Mouse (Mus musculus): ENCODE data around the gene Sh3bp5.

The Sh3bp5 gene

DNA sequence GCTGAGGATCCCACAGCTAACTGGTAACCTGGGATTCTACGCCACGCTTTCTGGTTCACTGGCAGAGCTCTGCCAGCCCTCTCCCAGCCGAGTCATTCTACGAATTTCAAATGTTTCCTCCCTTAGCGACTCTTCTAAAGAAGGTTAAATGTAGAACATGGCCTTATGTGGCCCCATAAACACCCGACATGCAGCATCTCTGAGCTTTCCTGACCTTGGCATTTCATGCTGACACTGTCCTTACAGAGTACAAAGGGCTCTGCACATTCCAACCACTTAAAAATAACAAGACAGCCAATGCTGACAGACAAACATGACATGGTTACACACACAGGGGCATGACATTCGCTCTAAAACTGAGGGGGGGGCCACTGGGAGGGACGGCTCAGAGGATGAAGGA, 27.2 kb downstream of the Sh3bp5 start:
- DNase-seq, result peak in 1 of 2 experiments; percentile 67

GRCm38 (mm10) chr14:31407911-31408604, 27.8 kb downstream of the Sh3bp5 start:
- DNase-seq, result peak in 1 of 2 experiments; percentile 59

- peak; percentile 65 to 69 for DNase-seq
Measured at GRCm38 (mm10) chr14:31407208-31407607, 28.7 kb downstream of the Sh3bp5 start.

GRCm38 (mm10) chr14:31406154-31406810, 29.6 kb downstream of the Sh3bp5 start:
- no peak for DNase-seq

DNA sequence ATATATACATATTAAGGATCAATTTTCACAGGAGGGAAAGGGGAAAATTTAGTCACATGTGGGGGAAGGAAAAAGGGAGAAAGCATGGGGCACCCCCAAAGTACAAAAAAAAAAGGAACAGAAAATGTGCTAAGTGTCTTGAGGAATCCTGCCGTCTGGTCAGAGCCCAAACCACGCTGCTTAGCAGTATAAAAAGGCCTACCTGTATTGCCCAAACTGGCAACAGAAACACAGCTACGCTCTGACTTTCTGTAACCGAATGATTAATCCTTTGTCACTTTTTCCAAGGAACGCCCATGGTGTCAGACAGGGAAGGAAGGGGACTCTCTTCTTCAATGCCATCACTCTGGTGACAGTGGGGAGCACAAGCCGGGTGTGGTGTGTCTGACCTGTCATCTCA, 30.2 kb downstream of the Sh3bp5 start:
- DNase-seq, result no peak

DNA sequence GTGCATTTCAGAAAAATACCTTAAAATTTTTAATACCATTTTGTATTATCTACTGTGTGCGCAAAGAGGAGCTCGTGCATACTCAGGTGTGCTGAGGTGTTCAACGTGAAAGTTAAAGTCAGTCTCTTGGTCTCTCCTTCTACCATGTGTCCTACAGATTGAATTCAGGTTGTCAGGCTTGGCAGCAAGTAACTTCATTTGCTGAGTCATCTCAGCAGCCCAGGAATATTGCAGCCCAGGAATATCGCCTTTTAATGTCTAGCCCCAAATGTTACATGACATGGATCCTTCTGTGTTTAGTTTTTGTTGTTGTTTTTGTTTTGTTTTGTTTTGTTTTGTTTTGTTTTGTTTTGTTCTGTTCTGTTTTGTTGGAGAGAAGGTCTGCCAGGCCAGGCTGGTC, 31.2 kb downstream of the Sh3bp5 start:
- DNase-seq, result no peak

DNA sequence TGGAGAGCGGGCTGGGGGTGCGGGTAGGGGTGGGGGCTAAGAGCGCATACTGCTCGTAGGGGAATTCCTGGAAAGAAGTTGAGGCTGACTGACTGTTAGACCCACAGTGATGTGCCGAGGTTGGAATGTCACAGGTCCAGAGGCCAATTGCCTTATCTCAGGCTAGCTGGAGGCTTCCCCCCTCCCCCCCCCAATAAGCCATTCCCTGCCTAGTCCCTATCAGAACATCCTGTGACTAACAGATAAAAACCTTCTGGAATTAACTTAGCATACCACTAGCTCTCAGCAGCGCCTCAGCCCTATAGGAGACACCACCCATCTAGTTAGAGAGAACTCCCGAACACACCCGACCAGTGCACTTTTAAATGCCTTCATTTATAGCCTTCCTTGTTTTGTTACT, 31.9 kb downstream of the Sh3bp5 start:
- no peak for DNase-seq

- no peak for DNase-seq
Measured at GRCm38 (mm10) chr14:31403556-31403955, 32.3 kb downstream of the Sh3bp5 start.

- DNase-seq, result no peak
Measured at GRCm38 (mm10) chr14:31402693-31403092, 33.2 kb downstream of the Sh3bp5 start.

DNA sequence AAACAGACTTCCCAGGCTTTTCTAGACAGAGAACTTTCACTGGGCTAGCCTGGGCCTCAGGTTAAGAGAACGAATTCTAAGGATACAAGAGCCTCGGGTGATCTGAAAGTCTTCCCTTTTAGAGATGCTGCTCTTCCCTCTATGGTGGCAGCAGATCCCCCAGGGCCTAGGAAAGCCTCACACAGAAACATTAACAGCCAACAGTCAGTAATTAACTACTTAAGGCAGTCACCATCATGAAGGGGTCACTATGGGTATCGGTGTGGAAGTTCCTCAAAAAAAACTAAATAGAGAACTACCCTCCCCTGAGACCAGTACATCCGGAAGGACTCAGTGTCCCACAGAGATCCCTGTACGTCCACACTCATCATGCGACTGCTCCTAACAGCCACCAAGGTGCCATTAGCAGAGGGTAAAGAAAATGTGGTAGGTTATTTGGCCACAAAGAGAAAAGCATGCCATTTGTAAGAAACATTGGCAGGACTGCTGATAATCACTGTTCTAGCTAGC, 33.9 kb downstream of the Sh3bp5 start:
- DNase-seq, result no peak

DNA sequence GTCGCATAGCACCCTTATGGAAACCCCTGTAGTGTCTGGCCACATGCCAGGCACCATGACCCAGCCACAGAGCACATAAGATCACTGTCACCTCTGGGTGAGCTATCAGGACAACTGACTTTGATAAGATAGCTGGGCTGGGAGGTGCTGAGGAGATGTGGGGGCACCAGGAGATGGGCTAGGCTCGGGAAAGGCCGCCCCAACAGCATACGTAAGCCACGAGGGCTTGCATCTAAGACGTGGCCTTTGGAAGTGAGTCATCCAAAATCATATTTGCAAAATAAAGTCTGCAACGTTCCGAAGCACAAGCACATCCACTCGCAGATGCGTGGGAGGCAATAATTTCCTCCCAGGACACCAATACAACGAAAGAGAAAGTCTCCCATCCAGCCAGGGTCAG, 35.0 kb downstream of the Sh3bp5 start:
- no peak for DNase-seq

DNA sequence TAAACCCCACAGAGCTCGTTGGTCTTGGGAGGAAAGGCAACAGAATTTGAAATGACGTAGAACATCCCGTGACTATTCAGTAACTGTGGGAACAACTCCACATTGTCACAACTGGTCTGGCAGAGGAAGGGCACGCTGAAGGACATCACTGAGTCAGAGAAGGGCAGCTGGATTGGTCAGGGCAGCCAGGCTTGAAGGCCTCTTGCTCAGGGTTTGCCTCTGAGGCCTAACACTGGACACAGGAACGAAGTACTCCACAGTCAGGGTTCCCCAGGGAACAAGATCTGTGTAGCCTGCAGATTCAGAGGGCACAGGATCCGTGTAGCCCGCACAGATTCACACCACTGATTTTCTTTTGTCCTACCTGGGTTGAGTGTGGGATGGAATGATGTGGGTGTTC, 35.6 kb downstream of the Sh3bp5 start:
- DNase-seq, result peak in 1 of 2 experiments; percentile 47

DNA sequence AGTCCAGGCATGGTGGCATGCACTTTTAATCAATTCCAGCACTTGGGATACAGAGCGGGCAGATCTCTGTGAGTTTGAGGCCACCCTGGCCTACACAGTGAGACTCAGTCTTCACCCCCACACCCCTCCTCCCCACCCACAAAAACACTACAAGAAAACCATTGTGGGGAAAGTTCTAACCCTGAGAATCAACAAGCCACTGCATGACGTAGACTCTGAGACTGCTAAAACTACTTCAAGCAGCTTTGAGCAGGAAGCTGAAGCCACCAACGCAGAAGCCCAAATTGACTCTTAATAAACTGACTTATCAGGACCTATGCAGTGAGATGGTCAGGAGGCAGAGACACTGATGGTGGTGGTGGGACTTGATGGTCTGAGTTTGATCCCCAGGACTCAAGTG, 36.6 kb downstream of the Sh3bp5 start:
- no peak for DNase-seq

GRCm38 (mm10) chr14:31398819-31399218, 37.1 kb downstream of the Sh3bp5 start:
- DNase-seq, result no peak

GRCm38 (mm10) chr14:31397791-31398595, 37.9 kb downstream of the Sh3bp5 start:
- DNase-seq, result peak; percentile 77 to 81

DNA sequence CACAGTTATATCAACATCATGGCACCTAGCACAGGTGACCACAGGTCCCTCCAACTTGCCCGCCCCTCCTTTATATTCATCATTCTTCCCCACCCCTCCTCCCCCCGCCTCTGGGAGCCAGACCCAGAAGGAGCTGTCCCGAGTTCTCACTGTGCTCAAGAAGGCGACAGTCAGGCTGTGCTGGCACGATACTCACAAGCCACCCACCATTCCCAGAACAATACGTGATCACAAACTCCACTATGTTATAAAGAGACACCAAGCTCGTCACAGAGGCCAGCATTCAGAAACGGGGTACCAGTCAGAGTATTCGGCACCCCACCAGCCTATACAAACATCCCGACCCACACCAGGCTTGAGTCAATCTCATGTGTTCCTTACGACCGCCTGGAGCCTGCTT, 38.5 kb downstream of the Sh3bp5 start:
- no peak for DNase-seq

- no peak for DNase-seq
Measured at GRCm38 (mm10) chr14:31396428-31396827, 39.5 kb downstream of the Sh3bp5 start.

- DNase-seq, result no peak
Measured at GRCm38 (mm10) chr14:31395629-31396199, 40.2 kb downstream of the Sh3bp5 start.

- DNase-seq, result no peak
Measured at GRCm38 (mm10) chr14:31394822-31395532, 40.9 kb downstream of the Sh3bp5 start.

DNA sequence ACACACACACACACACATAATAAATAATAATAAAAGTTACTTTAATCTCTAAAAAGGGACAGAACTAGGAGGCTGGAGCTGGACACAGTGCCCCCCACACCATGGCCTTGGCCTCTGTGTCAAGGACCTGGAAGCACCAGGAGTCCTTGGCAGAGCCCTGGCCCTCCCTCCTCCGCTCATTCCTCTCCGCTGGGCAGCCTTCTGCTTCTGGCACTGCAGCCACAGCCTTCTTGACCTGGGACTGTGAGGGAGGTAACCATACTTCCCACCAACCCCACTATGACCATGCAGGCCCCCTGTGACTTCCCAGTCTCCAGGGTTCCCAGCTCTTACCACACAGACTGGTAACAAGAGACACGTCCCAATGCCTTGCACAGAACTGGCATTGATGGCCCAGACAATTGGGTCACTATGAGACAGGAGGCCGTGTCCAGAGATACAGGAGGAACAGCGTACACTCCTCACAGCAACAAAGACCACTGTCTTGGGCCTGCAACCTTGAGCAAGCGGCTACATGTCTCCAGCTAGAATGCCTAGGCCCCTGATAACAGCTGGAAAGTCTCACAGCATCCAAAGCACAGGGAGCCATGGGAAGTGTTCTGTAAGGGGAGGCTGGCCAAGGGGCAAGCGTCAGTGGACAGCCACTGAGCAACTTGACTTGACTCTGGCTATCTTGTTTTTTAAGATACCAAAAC, 41.8 kb downstream of the Sh3bp5 start:
- no peak for DNase-seq

GRCm38 (mm10) chr14:31393546-31393890, 42.4 kb downstream of the Sh3bp5 start:
- no peak for DNase-seq
